12 mouse cellular contexts compared by ENCODE assay signal in the genomic region with DNA sequence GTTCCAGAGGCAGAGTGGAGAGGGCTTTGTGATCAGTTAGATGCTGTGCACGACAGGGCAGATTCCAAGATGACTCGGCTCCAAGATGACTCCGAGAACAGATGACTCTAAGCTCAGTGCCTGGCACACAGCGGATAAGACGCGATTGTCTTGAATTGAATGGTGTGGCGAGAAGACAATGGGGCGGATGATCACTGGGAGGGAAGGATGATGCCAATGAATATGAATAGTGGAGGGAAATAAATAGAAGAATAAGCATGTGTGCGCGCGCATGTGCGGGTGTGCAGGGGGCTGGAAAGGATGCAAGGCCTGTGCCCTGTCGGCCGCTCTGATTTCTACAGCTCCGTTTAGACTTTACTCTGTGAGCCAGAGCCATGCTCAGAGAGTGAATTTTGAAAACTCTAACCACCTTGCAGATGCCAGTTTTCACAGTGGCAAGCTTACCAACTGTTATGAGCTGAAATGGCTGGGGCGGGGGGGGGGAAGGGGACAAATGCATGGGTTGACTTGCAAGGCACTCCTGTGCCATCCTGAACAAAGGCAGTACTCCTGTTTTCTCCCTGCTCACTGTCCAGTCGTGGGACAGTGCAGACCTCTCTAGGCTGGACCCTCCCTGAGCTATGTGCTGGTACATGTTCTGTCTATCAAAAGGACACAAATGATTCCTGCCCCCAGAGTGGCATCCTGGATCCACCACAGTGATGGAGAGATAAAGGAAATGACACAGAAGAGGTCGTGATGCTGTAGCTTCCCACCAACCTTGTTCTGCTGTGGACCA.
A peak's percentile ranks its signal among the peaks of the same experiment; 100 is the strongest.
DNase-seq lines count a peak whose midpoint lies in the region; ATAC-seq and TF ChIP-seq lines count a peak whose summit lies in the region.
"Had no signal": no experiment of that assay in that cellular context is flagged by ENCODE, and none has a peak within 500 bp of the region (broad histone marks: within the 10 kb centered on the region; RNA-seq: fewer than 3 reads in every experiment).

No protein-coding gene starts in this region.

- H3K27ac ChIP-seq in forebrain, embryonic 11.5 days (ENCODE audit: low read depth, low read length): no peak overlapping the region
- H3K27ac ChIP-seq in forebrain, embryonic 13.5 days: no peak overlapping the region
- no peak overlapping the region for H3K27ac ChIP-seq in midbrain, embryonic 13.5 days
- no peak overlapping the region for H3K27ac ChIP-seq in midbrain, embryonic 10.5 days (replicated peaks)
- H3K27ac ChIP-seq in hindbrain, postnatal 0 days: no peak overlapping the region
- H3K27ac ChIP-seq in midbrain, postnatal 0 days (ENCODE audit: low read depth, low read length): no peak overlapping the region
- H3K27ac ChIP-seq: forebrain, embryonic 15.5 days; kidney, postnatal 0 days; limb, embryonic 10.5 days had no signal

- no peak for TF ChIP-seq CTCF in hindbrain, postnatal 0 days (IDR thresholded peaks at IDR 0.05; ENCODE audit: low read depth)
- TF ChIP-seq CTCF in midbrain, postnatal 0 days (IDR thresholded peaks at IDR 0.05): peak; percentile 2; the same call in 1 of the 2 replicates

- H3K36me3 ChIP-seq in forebrain, embryonic 11.5 days (ENCODE audit: control insufficient read depth, insufficient read depth, low read length): no peaks in the 10 kb centered on the region
- no peaks in the 10 kb centered on the region for H3K36me3 ChIP-seq in forebrain, embryonic 13.5 days (ENCODE audit: poor library complexity, severe bottlenecking)
- H3K36me3 ChIP-seq in midbrain, embryonic 13.5 days: no peaks in the 10 kb centered on the region
- no peaks in the 10 kb centered on the region for H3K36me3 ChIP-seq in midbrain, embryonic 10.5 days
- H3K36me3 ChIP-seq in hindbrain, postnatal 0 days (ENCODE audit: insufficient read depth, low read length): no peaks in the 10 kb centered on the region
- H3K36me3 ChIP-seq in midbrain, postnatal 0 days (ENCODE audit: insufficient read depth, low read length): no peaks in the 10 kb centered on the region
- H3K36me3 ChIP-seq: forebrain, embryonic 15.5 days; G1E; limb, embryonic 10.5 days had no signal

- DNase-seq in forebrain, embryonic 11.5 days (ENCODE audit: low spot score): peak; percentile 26
- no peak for DNase-seq in midbrain, embryonic 10.5 days (ENCODE audit: low spot score)
- DNase-seq in hindbrain, postnatal 0 days (ENCODE audit: low spot score): peak; percentile 22
- no peak for DNase-seq in midbrain, postnatal 0 days (ENCODE audit: low spot score)
- DNase-seq in ovary, postnatal 10 days (ENCODE audit: low spot score): no peak
- DNase-seq: adrenal gland, postnatal 25 days had no signal

- no peak overlapping the region for H3K4me2 ChIP-seq in forebrain, embryonic 11.5 days (ENCODE audit: low read depth, low read length, severe bottlenecking)
- no peak overlapping the region for H3K4me2 ChIP-seq in forebrain, embryonic 13.5 days
- H3K4me2 ChIP-seq in midbrain, embryonic 13.5 days (replicated peaks): no peak overlapping the region
- H3K4me2 ChIP-seq in hindbrain, postnatal 0 days (ENCODE audit: low read depth, low read length): no peak overlapping the region
- no peak overlapping the region for H3K4me2 ChIP-seq in midbrain, postnatal 0 days (ENCODE audit: low read depth, low read length, poor library complexity, severe bottlenecking)
- H3K4me2 ChIP-seq: forebrain, embryonic 15.5 days had no signal

- H3K9ac ChIP-seq in forebrain, embryonic 11.5 days (ENCODE audit: low read length): no peak overlapping the region
- H3K9ac ChIP-seq in forebrain, embryonic 13.5 days: no peak overlapping the region
- H3K9ac ChIP-seq in midbrain, embryonic 13.5 days (replicated peaks): no peak overlapping the region
- no peak overlapping the region for H3K9ac ChIP-seq in hindbrain, postnatal 0 days (replicated peaks; ENCODE audit: low read length)
- H3K9ac ChIP-seq in midbrain, postnatal 0 days (replicated peaks; ENCODE audit: low read length, poor library complexity, severe bottlenecking): no peak overlapping the region
- H3K9ac ChIP-seq: forebrain, embryonic 15.5 days had no signal

- ATAC-seq in forebrain, embryonic 11.5 days (replicated peaks; ENCODE audit: low FRiP score): no peak
- no peak for ATAC-seq in forebrain, embryonic 13.5 days
- ATAC-seq in midbrain, embryonic 13.5 days: 0 out of 2 replicates have a peak, but pooled peaks have one; percentile 50
- ATAC-seq in hindbrain, postnatal 0 days: no peak
- ATAC-seq in midbrain, postnatal 0 days (ENCODE audit: low FRiP score): no peak
- ATAC-seq: forebrain, embryonic 15.5 days had no signal

- H3K27me3 ChIP-seq in forebrain, embryonic 11.5 days (ENCODE audit: control insufficient read depth, insufficient read depth, low read length): no peaks in the 10 kb centered on the region
- H3K27me3 ChIP-seq in forebrain, embryonic 13.5 days: 0 out of 2 replicates have a peak, but pooled peaks cover 4% of the 10 kb centered on the region
- H3K27me3 ChIP-seq in midbrain, embryonic 13.5 days: peaks cover 7% of the 10 kb centered on the region; the same call in 1 of the 2 replicates
- no peaks in the 10 kb centered on the region for H3K27me3 ChIP-seq in midbrain, embryonic 10.5 days (ENCODE audit: low read depth, poor library complexity, severe bottlenecking)
- H3K27me3 ChIP-seq in hindbrain, postnatal 0 days (ENCODE audit: insufficient read depth, low read length): no peaks in the 10 kb centered on the region
- no peaks in the 10 kb centered on the region for H3K27me3 ChIP-seq in midbrain, postnatal 0 days (ENCODE audit: insufficient read depth, low read length)

- H3K4me3 ChIP-seq in forebrain, embryonic 11.5 days (ENCODE audit: low read depth, low read length): no peak overlapping the region
- H3K4me3 ChIP-seq in forebrain, embryonic 13.5 days: no peak overlapping the region
- H3K4me3 ChIP-seq in midbrain, embryonic 13.5 days (replicated peaks): no peak overlapping the region
- no peak overlapping the region for H3K4me3 ChIP-seq in midbrain, embryonic 10.5 days
- H3K4me3 ChIP-seq in hindbrain, postnatal 0 days (ENCODE audit: low read length): no peak overlapping the region
- H3K4me3 ChIP-seq in midbrain, postnatal 0 days (ENCODE audit: low read depth, low read length): no peak overlapping the region
- H3K4me3 ChIP-seq: forebrain, embryonic 15.5 days; limb, embryonic 10.5 days had no signal

- no peaks in the 10 kb centered on the region for H3K4me1 ChIP-seq in forebrain, embryonic 11.5 days (replicated peaks; ENCODE audit: control insufficient read depth, insufficient read depth, low read length)
- no peaks in the 10 kb centered on the region for H3K4me1 ChIP-seq in forebrain, embryonic 13.5 days
- H3K4me1 ChIP-seq in midbrain, embryonic 13.5 days (replicated peaks): peaks cover 16% of the 10 kb centered on the region
- H3K4me1 ChIP-seq in midbrain, embryonic 10.5 days: peaks cover 13% of the 10 kb centered on the region
- no peaks in the 10 kb centered on the region; the same call in 1 of the 2 replicates for H3K4me1 ChIP-seq in hindbrain, postnatal 0 days (ENCODE audit: insufficient read depth, low read length)
- no peaks in the 10 kb centered on the region; the same call in 1 of the 2 replicates for H3K4me1 ChIP-seq in midbrain, postnatal 0 days (ENCODE audit: insufficient read depth, low read length)
- H3K4me1 ChIP-seq: forebrain, embryonic 15.5 days; limb, embryonic 10.5 days had no signal

- H3K9me3 ChIP-seq in forebrain, embryonic 11.5 days (ENCODE audit: control insufficient read depth, low read length): no peaks in the 10 kb centered on the region
- H3K9me3 ChIP-seq in forebrain, embryonic 13.5 days (replicated peaks): no peaks in the 10 kb centered on the region
- no peaks in the 10 kb centered on the region for H3K9me3 ChIP-seq in midbrain, embryonic 13.5 days
- no peaks in the 10 kb centered on the region for H3K9me3 ChIP-seq in midbrain, embryonic 10.5 days (replicated peaks)
- H3K9me3 ChIP-seq in hindbrain, postnatal 0 days (ENCODE audit: low read length): no peaks in the 10 kb centered on the region
- H3K9me3 ChIP-seq in midbrain, postnatal 0 days (ENCODE audit: low read length): no peaks in the 10 kb centered on the region
- H3K9me3 ChIP-seq: forebrain, embryonic 15.5 days; limb, embryonic 10.5 days had no signal

- 88% methylated on average over 18 of the region's 18 CpGs for WGBS in forebrain, embryonic 11.5 days
- WGBS in forebrain, embryonic 13.5 days: 76% methylated on average over 18 of the region's 18 CpGs
- 53% methylated on average over 18 of the region's 18 CpGs for WGBS in midbrain, embryonic 13.5 days
- 84% methylated on average over 18 of the region's 18 CpGs for WGBS in midbrain, embryonic 10.5 days
- 46% methylated on average over 18 of the region's 18 CpGs for WGBS in hindbrain, postnatal 0 days
- WGBS in midbrain, postnatal 0 days: 61% methylated on average over 18 of the region's 18 CpGs

Comparison
In these comparisons a context has a peak if more than half of its experiments do, and no peak if none do; other contexts are left out.
1. DNase-seq: peak in forebrain, embryonic 11.5 days (single experiment) and hindbrain, postnatal 0 days (single experiment); none in midbrain, embryonic 10.5 days (single experiment), midbrain, postnatal 0 days (single experiment) and ovary, postnatal 10 days (single experiment).